Mouse (Mus musculus) cerebellum, adult 11 months (tissue): ENCODE data around the gene Homer3.

ENCODE experiments used
- DNase-seq: peaks from one replicate; pipeline ENCODE4 v3.0.0; 2022

Gene Homer3

GRCm38 (mm10) chr8:70285304-70285703 lies 2.7 kb downstream of the Homer3 start:
- no peak for DNase-seq

DNA sequence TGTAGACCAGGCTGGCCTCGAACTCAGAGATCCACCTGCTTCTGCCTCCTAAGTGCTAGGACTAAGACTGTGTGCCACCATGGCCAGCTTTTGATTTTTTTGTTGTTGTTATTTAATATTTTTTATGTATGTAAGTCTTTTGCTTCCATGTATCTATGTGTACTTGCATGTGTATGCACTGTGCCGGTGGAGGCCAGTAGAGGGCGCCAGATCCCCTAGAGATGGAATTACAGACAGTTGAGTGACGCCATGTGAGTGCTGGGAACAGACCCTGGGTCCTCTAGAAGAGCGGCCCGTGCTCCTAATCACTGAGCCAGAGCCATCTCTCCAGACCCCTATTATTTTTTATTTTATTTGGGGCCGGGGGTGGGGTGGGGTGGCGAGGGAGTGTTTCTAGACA lies 4.1 kb downstream of the Homer3 start:
- DNase-seq: no peak

DNA sequence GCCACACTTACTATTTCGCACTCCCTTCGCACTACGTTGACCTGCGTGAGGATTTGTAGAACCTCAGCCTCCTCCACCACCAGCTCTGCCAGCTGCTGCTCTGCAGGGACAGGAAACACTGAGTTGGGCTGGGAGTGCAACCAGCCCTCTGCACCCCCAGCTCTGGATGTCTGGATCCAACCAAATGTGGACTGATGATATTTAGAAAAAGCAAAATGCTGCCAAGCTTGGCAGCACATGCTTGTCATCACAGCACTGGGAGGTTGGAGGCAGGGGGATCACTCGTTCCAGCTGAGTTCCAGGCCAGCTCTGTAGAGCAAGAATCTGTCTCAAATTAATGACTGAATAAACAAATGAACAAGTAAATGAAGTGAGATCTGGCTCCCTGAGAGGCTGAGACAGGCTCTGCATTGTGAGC lies 11.4 kb downstream of the Homer3 start:
- DNase-seq: no peak

DNA sequence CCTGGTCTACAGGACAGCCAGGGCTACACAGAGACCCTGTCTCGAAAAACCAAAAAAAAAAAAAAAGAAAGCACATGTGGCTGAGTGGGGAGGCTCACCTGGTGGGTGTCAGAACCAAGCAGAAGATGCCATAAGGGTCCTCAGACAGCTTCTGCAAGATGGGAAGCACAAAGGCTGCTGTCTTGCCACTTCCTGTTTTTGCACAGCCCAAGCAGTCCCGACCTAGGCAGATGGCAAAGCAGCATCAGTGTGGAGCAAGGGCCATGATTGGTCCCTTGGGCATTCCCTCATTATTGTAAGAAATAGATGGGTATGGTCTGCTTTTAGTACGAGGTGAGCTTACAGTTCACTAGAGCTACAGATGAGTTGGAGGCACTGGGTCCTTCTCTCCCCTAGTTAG lies 18.3 kb downstream of the Homer3 start:
- DNase-seq: no peak

GRCm38 (mm10) chr8:70302358-70302890 lies 19.8 kb downstream of the Homer3 start, which contains the start of the genes Ddx49 and Cope:
Gene Ddx49 (minus strand): TSS chr8:70302489.
Gene Cope (plus strand): TSS chr8:70302518.
- DNase-seq: peak; percentile 90

- no peak for DNase-seq
These were observed 20.3 kb downstream of the Homer3 start for GRCm38 (mm10) chr8:70302901-70303300.

DNA sequence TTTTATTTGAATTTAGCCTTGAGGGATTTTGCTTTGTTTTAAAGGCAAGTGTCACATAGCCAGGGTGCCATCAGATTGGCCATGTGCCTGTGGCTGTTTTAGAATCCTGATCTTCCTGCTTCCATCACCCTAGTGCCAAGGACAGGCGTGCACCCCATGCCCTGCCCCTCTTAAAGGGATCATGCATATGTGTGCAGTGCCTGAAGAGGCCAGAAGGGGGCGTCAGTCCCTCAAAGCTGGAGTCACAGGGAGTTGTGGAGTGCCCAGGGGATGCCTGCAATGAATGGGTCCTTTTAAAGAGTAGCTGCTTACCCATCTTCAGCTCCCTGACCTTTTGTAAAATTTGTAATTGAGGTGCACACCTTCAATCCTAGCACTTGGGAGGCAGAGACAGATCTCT lies 26.7 kb downstream of the Homer3 start:
- no peak for DNase-seq

- no peak for DNase-seq
These were observed 30.8 kb downstream of the Homer3 start for GRCm38 (mm10) chr8:70313399-70313798.

DNA sequence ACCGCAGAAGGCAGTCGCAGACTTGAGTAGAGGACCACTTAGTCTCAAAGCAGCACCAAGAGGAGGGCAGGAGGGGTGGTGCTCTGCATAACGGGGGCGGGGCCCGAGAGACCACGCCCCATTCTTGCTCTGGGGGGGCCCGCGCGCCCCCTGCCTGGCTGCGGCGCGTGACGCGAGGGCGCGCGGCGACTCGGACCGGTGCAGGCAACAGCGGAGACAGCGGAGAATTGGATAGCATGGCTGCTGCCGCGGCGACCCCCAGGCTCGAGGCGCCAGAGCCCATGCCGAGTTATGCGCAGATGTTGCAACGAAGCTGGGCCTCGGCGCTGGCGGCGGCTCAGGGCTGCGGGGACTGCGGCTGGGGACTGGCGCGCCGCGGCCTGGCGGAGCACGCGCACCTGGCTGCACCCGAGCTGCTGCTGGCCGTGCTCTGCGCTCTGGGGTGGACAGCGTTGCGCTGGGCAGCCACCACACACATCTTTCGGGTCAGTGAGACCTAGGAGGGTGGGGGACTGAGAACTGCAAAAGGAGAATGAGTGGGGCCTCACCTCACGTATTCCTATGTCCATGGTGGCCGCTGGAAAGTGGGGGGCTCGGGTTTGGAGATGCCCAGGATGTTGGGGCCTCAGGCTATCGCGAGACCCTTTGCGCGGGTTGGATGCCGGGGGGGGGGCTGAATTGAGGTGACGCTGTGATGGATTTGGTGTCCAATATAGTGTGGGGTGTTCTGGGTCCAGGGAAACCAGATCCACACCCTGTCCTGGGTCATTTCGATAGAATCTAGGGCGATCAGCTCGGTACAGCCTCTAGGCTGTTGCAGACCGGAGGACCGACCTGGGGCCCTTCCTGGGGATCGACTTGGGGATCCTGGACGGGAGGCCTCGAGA lies 33.2 kb downstream of the Homer3 start, which contains the start of gene Cers1:
Gene Cers1, plus strand, starts transcription at position 152 of the 887 bp plus-strand sequence.
- peak; percentile 74 for DNase-seq

- peak; percentile 46 for DNase-seq
These were observed 34.2 kb downstream of the Homer3 start for GRCm38 (mm10) chr8:70316511-70317504.

DNA sequence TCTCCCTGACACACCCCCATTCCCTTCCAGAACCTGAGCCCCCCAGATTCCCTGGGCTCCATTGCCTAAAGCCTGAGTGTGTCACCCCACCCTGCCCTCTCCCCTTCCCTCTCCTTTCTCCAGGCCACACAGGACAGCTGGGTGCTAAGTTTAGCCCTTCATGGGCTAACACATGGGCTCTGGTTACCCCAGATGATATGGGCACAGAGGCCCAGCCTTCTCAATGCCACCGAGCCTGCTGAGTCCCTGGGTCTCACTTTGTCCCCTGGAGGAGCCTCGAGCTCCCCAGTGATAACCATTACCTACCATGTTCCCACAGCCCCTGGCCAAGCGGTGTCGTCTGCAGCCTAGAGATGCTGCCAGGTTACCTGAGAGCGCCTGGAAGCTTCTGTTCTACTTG lies 35.2 kb downstream of the Homer3 start:
- no peak for DNase-seq

DNA sequence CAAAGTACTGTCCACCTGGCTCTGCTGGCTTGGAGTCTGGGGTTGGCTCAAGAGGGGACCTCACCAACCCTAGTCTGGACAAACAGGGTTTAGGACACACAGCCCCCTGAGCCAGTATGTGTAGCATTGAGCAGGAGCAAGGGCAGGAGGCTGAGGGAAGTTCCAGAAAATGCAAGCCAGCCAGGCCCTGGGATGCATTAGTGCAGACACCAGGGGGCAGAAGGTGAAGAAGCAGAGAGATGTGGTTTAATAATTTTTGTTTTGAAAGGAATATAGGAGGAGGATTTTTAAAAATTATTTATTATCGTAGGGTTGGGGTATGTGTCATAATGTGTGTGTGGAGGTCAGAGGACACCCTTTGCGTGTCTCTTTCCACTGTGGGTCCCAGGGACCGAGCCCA lies 41.1 kb downstream of the Homer3 start:
- no peak for DNase-seq

DNA sequence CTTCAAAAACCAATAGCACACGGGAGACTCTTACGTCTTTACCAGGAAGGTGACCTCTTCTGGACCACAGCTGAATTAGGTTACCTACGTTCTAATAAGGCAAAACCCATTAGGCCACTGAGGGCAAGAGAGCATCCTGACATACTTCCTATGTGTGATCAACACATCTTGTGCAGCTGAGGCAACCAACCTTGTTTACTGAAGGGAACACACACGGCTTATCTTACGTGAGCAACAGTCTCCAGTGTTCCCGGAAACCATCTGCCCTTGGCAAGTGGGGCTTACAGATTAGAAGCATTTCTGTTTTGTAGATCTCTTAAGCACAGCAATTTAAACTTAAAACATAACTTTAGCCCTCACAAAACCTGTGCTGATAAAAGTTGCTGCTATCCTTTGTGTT lies 44.9 kb downstream of the Homer3 start:
- no peak for DNase-seq

GRCm38 (mm10) chr8:70329124-70329834 lies 46.7 kb downstream of the Homer3 start, which contains the start of gene Gdf1:
Gene Gdf1 (plus strand): TSS chr8:70329817.
- DNase-seq: no peak

GRCm38 (mm10) chr8:70329835-70330740 lies 47.5 kb downstream of the Homer3 start:
- DNase-seq: no peak

DNA sequence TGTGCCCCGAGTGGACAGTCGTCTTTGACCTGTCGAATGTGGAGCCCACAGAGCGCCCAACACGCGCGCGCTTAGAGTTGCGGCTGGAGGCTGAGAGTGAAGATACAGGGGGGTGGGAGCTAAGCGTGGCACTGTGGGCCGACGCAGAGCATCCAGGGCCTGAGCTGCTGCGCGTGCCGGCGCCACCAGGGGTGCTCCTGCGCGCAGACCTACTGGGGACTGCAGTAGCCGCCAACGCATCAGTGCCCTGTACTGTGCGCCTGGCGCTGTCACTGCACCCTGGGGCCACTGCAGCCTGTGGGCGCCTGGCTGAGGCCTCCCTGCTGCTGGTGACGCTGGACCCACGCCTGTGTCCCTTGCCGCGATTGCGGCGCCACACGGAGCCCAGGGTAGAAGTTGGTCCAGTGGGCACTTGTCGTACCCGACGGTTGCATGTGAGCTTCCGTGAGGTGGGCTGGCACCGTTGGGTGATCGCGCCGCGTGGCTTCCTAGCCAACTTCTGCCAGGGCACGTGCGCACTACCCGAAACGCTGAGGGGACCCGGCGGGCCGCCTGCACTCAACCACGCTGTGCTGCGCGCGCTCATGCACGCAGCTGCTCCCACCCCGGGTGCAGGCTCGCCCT lies 48.2 kb downstream of the Homer3 start:
- DNase-seq: peak; percentile 47

GRCm38 (mm10) chr8:70331526-70331925 lies 48.9 kb downstream of the Homer3 start:
- no peak for DNase-seq

- peak; percentile 83 for DNase-seq
These were observed 49.6 kb downstream of the Homer3 start for GRCm38 (mm10) chr8:70332070-70332877.

DNA sequence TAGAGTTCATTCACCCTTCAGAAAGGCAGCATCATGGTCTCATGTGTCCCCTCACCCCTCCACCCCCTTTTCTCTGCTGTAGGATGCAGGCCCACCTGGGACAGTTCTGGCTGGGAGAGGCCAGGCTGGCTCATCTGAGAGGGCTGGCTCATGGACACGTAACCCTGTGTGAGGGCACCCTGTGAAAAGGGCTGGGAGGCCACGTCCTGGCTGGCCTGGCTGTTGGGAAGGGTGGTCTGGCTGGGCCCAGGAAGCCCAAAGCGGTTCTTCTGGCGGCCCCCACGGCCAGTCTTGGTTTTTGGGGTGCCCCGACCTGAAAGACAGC lies 50.2 kb downstream of the Homer3 start:
- DNase-seq: no peak

- no peak for DNase-seq
These were observed 56.3 kb downstream of the Homer3 start for GRCm38 (mm10) chr8:70338931-70339330.
